Mouse (Mus musculus) heart, adult 9 months (tissue): ENCODE measurements around the gene Iqsec1.

Experiments used
- DNase-seq, 2 experiments: peaks; one replicate each; pipeline ENCODE4 v3.0.0; 2022; ENCODE audit warnings: low spot score in 2 of 2

Iqsec1 gene

DNA sequence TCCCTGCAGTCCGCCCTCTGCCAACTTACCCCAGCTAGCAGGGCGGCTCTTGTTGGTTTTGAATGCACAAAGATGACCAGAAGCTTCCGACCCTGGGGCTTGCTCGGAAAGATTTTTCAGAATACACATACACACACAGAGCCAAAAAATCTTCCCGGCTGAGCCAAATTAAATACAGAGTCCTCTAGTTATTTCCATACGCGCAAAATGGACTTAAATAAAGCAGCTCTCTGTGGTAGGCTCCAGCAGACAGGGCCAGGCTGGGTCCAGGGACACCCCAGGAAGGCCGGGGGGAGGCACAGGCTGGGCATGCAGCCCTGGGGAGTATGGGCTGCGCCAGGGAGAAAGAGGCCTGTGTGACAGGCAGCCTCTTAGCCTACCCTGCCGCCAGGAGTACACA lies 282.0 kb downstream of the Iqsec1 start:
- DNase-seq: peak; percentile 70 to 74

GRCm38 (mm10) chr6:90705738-90706137 lies 282.7 kb downstream of the Iqsec1 start:
- DNase-seq: no peak

DNA sequence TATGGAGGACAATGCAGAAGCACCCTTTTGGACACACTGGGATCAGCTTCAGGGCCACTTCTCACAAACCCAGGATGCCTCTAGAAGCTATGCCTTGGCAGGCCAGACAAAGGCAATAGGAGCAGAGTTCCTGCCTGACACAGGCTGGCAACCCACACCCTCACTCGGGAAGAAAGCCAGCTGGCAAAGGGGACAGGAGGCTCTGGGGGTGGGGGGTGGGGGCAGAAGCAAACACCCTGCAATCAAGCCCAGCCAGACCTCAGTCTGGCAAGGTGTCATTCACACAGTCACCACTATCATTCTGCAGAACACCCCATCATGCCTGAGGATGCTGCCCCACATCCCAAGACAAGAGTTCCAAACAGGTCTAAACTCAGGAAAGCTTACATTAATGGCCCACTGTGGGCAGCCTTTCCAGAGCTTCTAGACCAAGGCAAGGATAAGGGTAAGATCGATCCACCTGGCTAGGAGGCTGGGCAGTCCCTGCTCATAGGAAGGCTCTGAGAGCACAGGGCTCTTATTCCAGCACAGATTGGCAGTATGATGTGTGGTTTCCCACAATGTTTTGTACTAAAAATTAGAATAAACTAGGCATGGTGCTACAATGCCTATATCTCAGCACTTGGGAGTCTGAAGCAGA lies 283.7 kb downstream of the Iqsec1 start:
- DNase-seq: peak in 1 of 2 experiments; percentile 65

GRCm38 (mm10) chr6:90703782-90704181 lies 284.7 kb downstream of the Iqsec1 start:
- DNase-seq: no peak

- DNase-seq: no peak
These were observed 285.4 kb downstream of the Iqsec1 start for GRCm38 (mm10) chr6:90702837-90703735.

DNA sequence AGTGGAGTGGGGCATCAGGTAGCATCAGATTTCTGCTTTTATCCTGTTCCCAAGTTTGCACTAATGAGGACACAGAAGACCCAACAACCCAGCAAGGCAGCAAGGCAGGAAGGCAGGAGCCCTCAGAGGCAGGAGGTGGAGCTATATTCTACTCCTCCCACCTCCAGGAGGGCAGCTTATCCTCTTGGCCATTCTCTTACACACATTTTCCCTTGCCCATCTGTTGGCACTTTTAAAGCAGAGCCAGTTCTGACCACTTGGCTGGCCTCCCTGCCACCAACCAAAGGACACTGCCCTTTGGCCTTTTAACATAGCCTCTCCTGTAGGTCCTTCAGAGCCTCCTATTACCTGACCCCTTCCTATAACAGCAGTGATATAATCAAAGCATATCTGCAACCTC lies 286.3 kb downstream of the Iqsec1 start:
- no peak for DNase-seq

GRCm38 (mm10) chr6:90701391-90701790 lies 287.1 kb downstream of the Iqsec1 start:
- DNase-seq: no peak

- no peak for DNase-seq
These were observed 287.7 kb downstream of the Iqsec1 start for GRCm38 (mm10) chr6:90700737-90701136.

DNA sequence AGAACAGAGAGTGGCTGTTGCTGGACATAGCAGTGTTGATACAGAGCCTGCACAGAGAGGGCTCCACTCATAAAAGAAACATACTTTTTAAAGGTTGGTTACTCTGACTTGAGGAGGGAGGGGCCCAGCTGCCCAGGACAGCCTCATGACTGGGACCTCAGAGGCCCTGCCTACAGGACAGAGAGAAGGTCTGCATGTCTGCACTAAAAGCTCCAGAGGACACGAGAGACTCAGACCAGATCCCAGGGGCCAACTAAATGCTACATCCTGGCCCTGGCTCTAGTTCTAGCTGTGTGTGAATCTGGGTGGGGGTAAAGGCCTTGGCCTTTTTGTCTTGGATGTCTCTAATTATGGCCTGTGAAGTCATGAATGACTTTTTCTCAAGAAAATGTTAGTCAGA lies 288.4 kb downstream of the Iqsec1 start:
- no peak for DNase-seq

- no peak for DNase-seq
These were observed 289.6 kb downstream of the Iqsec1 start for GRCm38 (mm10) chr6:90698843-90699242.

- peak in 1 of 2 experiments; percentile 64 for DNase-seq
These were observed 292.7 kb downstream of the Iqsec1 start for GRCm38 (mm10) chr6:90695754-90696153.

DNA sequence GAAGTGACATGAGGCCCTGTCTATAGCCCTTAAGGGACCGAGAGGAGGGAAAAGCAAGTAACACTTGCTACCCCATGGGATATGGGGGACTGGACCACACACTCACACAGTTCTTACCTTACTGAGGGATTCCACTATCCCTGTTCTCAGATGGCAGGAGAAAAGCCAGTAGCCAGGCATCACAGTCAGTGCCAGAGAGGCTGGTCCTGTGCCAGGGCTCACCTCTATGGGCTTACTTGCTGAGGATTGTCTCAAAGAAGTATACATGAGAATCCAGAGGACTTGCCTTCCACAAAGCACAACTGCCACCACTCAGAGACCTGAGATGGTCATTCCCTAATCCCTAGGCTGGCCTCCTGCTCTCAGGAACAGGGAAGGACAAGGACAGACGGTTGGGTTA lies 296.1 kb downstream of the Iqsec1 start:
- DNase-seq: no peak

- DNase-seq: no peak
These were observed 296.6 kb downstream of the Iqsec1 start for GRCm38 (mm10) chr6:90691935-90692334.

- no peak for DNase-seq
These were observed 299.0 kb downstream of the Iqsec1 start for GRCm38 (mm10) chr6:90689500-90689899.

GRCm38 (mm10) chr6:90688742-90689141 lies 299.7 kb downstream of the Iqsec1 start:
- peak; percentile 51 to 58 for DNase-seq

GRCm38 (mm10) chr6:90688003-90688402 lies 300.5 kb downstream of the Iqsec1 start:
- no peak for DNase-seq

DNA sequence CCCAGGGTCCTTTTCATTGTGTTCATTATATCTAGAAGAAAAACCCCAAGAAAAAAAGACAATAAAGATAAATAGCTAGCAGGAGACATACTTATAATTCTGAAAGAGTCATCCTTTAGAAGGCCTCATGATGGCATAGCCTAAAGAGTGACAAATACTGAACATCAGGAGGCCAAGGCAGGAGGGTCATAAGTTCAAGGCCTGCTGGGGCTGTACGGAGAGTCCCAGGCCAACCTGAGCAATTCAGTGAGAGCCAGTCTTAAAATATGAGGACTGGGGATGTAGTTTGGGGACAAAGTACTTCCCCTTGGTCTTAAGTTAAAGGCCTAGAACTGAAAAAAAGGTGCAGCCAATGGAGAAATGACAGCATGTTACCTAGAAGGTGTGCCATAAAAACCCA lies 301.7 kb downstream of the Iqsec1 start:
- no peak for DNase-seq

DNA sequence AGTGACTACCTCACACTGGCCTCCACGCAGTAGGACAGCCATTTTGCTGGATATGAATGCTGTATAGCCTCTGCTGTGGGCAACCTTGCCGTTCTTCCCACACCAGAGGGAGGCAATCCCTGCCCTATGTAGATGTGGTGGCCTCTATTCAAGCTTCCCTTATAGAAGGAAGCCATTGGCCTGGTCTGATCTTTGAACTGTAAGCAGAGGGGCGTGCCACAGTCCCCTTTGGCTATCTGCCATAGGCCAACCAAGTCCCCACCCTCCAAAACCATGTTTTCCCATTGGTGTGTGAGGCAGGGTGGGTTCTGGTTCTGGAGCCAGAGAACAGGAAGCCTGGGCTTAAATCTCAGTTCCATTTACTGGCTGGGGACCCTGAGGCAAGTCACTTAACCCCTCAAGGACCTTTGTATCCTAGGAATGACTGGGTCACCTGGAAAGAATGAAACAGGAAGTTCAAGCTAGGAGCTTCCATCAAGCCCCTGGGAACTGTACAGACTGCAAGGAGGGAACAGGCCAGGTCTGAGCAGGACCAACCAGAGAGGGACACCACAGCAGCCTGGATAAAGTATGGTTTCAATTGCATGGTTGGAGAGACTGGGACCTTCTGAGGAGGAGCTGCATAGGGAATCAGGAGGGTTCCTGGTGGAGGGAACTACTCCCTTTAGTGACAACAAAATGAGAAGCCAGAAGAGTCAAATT lies 304.5 kb downstream of the Iqsec1 start:
- DNase-seq: no peak

DNA sequence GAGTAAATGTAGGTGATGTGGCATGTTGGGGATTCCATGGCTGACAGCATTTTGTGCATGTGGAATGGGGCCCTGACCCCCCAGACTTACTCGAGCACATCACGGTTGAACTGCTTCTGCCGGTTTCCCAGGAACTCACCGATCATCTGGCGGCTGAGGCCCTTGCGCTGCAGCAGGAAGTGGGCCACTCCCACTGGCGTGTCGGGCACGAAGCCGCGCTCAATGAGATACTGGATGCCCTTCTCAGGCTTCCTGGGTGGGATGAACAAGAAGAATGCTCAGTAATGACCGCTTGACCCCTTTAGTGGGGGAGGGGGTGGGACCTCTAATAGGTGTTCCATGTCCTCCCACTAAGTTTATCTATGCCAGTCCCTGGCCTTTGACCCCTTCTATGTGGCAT lies 308.1 kb downstream of the Iqsec1 start:
- DNase-seq: no peak

DNA sequence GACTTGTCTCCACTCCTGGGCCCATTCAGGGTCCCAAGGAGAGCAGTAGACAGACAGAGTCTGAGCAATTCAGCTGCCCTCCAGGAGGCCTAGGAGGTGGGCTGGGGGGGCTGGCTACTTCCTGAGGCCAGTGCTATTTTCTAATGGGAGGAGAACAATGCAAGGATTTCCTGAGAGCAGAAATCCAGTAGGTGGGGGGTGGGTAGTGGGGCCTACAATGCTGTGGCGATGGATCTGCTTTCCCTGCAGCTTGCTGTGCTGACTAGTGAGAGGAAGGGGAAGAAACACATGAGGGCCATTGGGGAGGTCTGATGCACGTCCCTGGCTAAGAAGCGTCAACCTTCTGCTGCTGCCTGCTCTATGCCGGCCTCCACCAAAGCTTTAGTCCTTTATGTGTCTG lies 309.7 kb downstream of the Iqsec1 start:
- DNase-seq: peak; percentile 24 to 71

GRCm38 (mm10) chr6:90668693-90669092 lies 319.8 kb downstream of the Iqsec1 start:
- no peak for DNase-seq

DNA sequence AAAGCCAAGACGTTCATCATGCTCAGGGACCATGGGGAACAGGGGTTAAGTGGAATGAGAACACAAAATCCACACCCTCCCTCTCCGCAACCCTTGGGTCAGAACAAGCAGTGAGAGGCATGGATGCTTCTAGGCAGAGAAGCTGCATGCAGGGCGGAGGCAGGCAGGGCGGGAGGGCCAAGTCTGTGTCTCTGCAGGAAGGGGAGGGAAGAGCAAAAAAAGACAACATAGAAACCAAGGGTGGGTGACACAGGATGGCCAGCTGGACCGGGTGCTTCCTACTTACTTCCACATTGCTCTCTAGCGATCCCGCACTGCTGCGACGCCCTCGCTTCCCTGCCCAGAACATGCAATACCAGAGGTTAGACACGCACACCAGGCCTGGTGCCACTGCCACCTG lies 324.7 kb downstream of the Iqsec1 start:
- peak in 1 of 2 experiments; percentile 23 for DNase-seq
